Mouse (Mus musculus) effector memory CD4-positive, alpha-beta T cell, adult 5 months (primary cell): ENCODE measurements around the gene Lrpap1. TPM values are rescaled to one million over a fixed set of nuclear protein-coding genes. Genes with fewer than 3 reads are reported as not detected.

Experiments
- polyA plus RNA-seq: library from polyadenylated mRNA; unstranded; fragments of 100-300 nt; shearing (Covaris generic); gene quantifications from one replicate; pipeline ENCODE4 v1.2.1, GENCODE M21; 2017

Gene Lrpap1
- polyA plus RNA-seq, result 63.4 TPM

DNA sequence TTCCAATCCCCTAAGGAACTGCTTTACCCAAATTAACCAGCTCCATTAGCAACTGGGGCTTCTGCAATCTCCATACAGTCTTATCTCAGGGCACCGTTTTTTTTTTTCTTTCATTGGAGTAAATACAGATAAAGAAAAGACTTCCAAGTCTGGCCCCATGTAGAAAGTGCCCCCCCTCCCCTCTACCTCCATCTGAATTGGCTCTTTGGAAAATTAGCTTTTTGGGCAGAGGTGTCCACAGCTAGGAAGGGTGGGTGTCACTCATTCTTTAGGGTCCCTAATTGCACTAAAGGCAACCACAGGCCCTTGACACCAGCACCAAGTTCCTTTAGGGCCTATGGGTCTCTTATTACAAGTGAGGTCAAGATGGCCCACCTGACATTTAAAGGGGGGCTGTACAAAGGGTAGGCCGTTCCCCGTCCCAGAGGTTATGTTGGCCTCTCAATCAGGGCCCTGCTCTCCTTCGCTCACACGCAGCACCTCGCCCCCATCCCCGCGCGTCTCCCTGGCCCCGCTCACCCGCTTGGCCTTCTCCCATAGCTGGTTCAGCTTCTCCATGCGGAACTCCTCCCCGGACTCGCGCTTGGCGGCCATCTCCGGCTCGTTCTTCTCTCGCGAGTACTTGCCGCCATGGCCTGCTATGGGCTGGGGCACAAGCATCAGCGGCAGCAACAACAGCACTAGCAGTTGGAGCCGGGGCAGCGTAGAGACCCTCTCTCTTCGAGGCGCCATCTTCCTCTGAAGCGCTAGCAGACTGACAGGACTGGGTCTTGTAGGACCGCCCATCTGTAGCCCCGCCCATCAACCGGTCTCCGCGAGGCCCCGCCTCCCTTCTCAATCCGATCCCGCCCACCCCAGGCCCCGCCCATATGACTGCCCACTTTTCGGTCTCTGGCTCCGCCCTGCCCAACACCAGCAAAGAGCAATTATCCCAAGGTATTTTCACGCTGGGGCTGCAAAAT, at the start of gene Lrpap1:
Gene Lrpap1 (minus strand): TSS at position 807 of the 962 bp plus-strand sequence.

DNA sequence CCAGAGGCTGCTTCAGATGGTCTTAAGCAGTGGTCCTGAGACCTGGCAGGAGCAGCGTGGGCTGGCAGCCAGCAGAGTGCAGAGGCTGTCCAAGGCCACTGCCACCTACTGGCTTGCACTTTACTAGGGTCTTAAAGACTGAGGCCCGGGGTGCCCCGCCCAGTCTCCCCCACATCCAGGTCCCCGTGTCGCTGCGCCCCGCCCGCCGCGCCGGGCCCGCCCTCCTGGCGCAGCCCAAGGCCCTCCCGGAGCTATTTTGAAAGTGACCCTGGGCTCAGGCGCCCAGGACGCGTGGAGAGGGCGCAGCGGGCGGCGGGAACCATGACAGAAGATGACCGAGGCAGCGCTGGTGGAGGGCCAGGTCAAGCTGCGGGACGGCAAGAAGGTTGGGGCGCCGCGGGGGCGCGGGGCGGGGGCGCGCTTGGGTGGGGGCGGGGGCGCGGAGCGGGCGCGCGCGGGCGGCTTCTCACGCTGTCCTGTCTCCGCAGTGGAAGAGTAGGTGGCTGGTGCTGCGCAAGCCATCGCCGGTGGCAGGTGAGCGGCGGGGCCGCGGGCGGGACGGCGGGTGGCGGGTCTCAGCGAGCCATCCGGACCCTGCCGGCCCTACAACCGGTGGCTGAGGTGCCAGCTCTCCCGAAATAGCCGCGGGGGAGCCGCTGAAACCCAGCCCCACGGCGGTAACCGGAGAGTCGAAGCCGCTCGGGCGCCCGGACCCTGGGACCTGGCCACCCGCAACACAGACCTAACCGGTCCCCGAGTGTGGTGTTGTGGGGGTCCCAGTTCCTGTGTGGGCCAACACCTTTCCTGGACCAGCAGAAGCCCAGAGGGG, 48.7 kb downstream of the Lrpap1 start, which contains the start of gene Dok7:
Gene Dok7 (plus strand): TSS at position 163 of the 829 bp plus-strand sequence.

Other genes starting within 250 kb of the Lrpap1 start
- not detected for gene Msantd1, start 197.8 kb downstream of the Lrpap1 start, polyA plus RNA-seq
- 3.7 TPM for gene Rgs12, start 156.3 kb downstream of the Lrpap1 start, polyA plus RNA-seq
- not detected for gene Hgfac, start 64.3 kb downstream of the Lrpap1 start, polyA plus RNA-seq
- not detected for gene Dok7, start 49.0 kb downstream of the Lrpap1 start, polyA plus RNA-seq
- not detected for gene Adra2c, start 172.6 kb upstream of the Lrpap1 start, polyA plus RNA-seq